Mouse (Mus musculus) ES-Bruce4 (cell line): ENCODE measurements around the gene Tmem86a.

Experiments used
- CTCF ChIP-seq: IDR thresholded peaks from one replicate; pipeline ENCODE4 v1.8.1; 2011; ENCODE audit warnings: low read depth, low read length
- EP300 ChIP-seq: IDR thresholded peaks from 2 replicates; pipeline ENCODE4 v1.6.1; 2011; ENCODE audit warnings: low read depth, low read length; ENCODE audit not compliant: insufficient read depth
- POLR2A ChIP-seq: IDR thresholded peaks from one replicate; pipeline ENCODE4 v1.8.1; 2011; ENCODE audit warnings: low read length; ENCODE audit not compliant: insufficient read depth

GRCm38 (mm10) chr7:47056273-47056672 is 5.9 kb downstream of the Tmem86a start:
- TF ChIP-seq CTCF (no peak), POLR2A (no peak), EP300 (no peak)
